In genomic region chr6:142154081-142154480, GRCm38 (mm10) we compare ENCODE assay signal across 10 mouse cellular contexts. TPM values are rescaled to one million over a fixed set of nuclear protein-coding genes. Genes with fewer than 3 reads are reported as not detected.
DNase-seq lines count a peak whose midpoint lies in the region.
"Not testable (repeated sequence)": the region's sequence is repeated elsewhere in the genome, so short reads cannot be mapped to it uniquely, and the experiment has no call there.
"Had no signal": no experiment of that assay in that cellular context is flagged by ENCODE, and none has a peak within 500 bp of the region (broad histone marks: within the 10 kb centered on the region; RNA-seq: fewer than 3 reads in every experiment).

No protein-coding gene starts in this region.

- intact Hi-C loops in heart, postnatal 25 days (cut with DNase I); left cerebral cortex, postnatal 25 days (cut with DNase I): not testable (repeated sequence)

- DNase-seq in T-cell, adult 2 months (ENCODE audit: low spot score) = peak; percentile 22
- peak; percentile 17 for DNase-seq in cerebellum, adult 8-10 months
- peak; percentile 17 for DNase-seq in gastrocnemius, adult 18-20 months (ENCODE audit: low spot score)
- peak; percentile 37 for DNase-seq in heart, postnatal 25 days (ENCODE audit: low spot score)
- DNase-seq in layer of hippocampus, adult 9-11 months = peak; percentile 27
- DNase-seq in left cerebral cortex, postnatal 25 days (ENCODE audit: low spot score in 2 of 2) = peak; percentile 10 to 24
- DNase-seq in natural killer cell, adult 2 months (ENCODE audit: low spot score in 2 of 2) = peak; percentile 18 to 21
- peak; percentile 12 for DNase-seq in urinary bladder, postnatal 25 days (ENCODE audit: low spot score)

RNA-seq across cellular contexts. Expression of gene Slco1a6, which starts 54.2 kb away (rescaled TPM):
- total RNA-seq in gastrocnemius, adult 18-20 months (2021) = under 1 TPM in 1 of 2 experiments, not detected in 1; 0.14 TPM
- total RNA-seq in heart, postnatal 25 days (2021) = not detected
- total RNA-seq in left cerebral cortex, postnatal 25 days (2021) = not detected
- total RNA-seq: heart, adult 18-20 months; midbrain, postnatal 0 days had no signal

Comparison
In these comparisons a context has a peak if more than half of its experiments do, and no peak if none do; other contexts are left out.
1. Peak in every context shown above with its lines: DNase-seq.